Mouse (Mus musculus) gastrocnemius, postnatal 25 days (tissue): ENCODE results near the gene Rbfox2. TPM values are rescaled to one million over a fixed set of nuclear protein-coding genes. Genes with fewer than 3 reads are reported as not detected.
A peak's percentile ranks its signal among the peaks of the same experiment; 100 is the strongest.

Source experiments
- DNase-seq: peaks from one replicate; pipeline ENCODE4 v3.0.0; 2022
- total RNA-seq, 2 experiments: library from RNA; stranded (reverse); gene quantifications; 1 replicate in 1 of 2; 2 replicates in 1 of 2; pipeline ENCODE4 v1.2.3; 2021

Gene Rbfox2
- total RNA-seq, 2 experiments from 2014 or later: 63.8 to 81.0 TPM

GRCm38 (mm10) chr15:77192154-77192935, 114.5 kb downstream of the Rbfox2 start:
- DNase-seq: no peak

- no peak for DNase-seq
Observed at GRCm38 (mm10) chr15:77186096-77186495, 120.7 kb downstream of the Rbfox2 start.

- no peak for DNase-seq
Observed at GRCm38 (mm10) chr15:77185614-77186013, 121.2 kb downstream of the Rbfox2 start.

- DNase-seq: no peak
Observed at GRCm38 (mm10) chr15:77182800-77183199, 124.0 kb downstream of the Rbfox2 start.

GRCm38 (mm10) chr15:77174018-77174417, 132.8 kb downstream of the Rbfox2 start:
- no peak for DNase-seq

GRCm38 (mm10) chr15:77172414-77172813, 134.4 kb downstream of the Rbfox2 start:
- no peak for DNase-seq

- no peak for DNase-seq
Observed at GRCm38 (mm10) chr15:77168781-77169180, 138.0 kb downstream of the Rbfox2 start.

GRCm38 (mm10) chr15:77166225-77166732, 140.5 kb downstream of the Rbfox2 start:
- no peak for DNase-seq

GRCm38 (mm10) chr15:77163336-77163735, 143.5 kb downstream of the Rbfox2 start:
- DNase-seq: peak; percentile 67

- peak; percentile 58 for DNase-seq
Observed at GRCm38 (mm10) chr15:77162931-77163330, 143.9 kb downstream of the Rbfox2 start.

GRCm38 (mm10) chr15:77161382-77161781, 145.4 kb downstream of the Rbfox2 start:
- DNase-seq: no peak

GRCm38 (mm10) chr15:77160848-77161247, 146.0 kb downstream of the Rbfox2 start:
- DNase-seq: no peak

GRCm38 (mm10) chr15:77156525-77156924, 150.3 kb downstream of the Rbfox2 start:
- peak; percentile 57 for DNase-seq

- DNase-seq: no peak
Observed at GRCm38 (mm10) chr15:77154248-77154785, 152.5 kb downstream of the Rbfox2 start.

GRCm38 (mm10) chr15:77153625-77154024, 153.2 kb downstream of the Rbfox2 start:
- peak; percentile 82 for DNase-seq

GRCm38 (mm10) chr15:77153088-77153546, 153.7 kb downstream of the Rbfox2 start:
- DNase-seq: no peak

- DNase-seq: peak; percentile 22
Observed at GRCm38 (mm10) chr15:77152336-77153087, 154.3 kb downstream of the Rbfox2 start.

GRCm38 (mm10) chr15:77151816-77152215, 155.0 kb downstream of the Rbfox2 start:
- no peak for DNase-seq

GRCm38 (mm10) chr15:77151178-77151577, 155.6 kb downstream of the Rbfox2 start:
- DNase-seq: no peak

GRCm38 (mm10) chr15:77150424-77150841, 156.4 kb downstream of the Rbfox2 start:
- peak; percentile 52 for DNase-seq

- DNase-seq: no peak
Observed at GRCm38 (mm10) chr15:77150000-77150399, 156.8 kb downstream of the Rbfox2 start.

GRCm38 (mm10) chr15:77149551-77149950, 157.3 kb downstream of the Rbfox2 start:
- no peak for DNase-seq

GRCm38 (mm10) chr15:77146942-77147341, 159.9 kb downstream of the Rbfox2 start:
- no peak for DNase-seq
